Comparison of ENCODE assay signal across 20 mouse cellular contexts in genomic region chr7:44836016-44836404, GRCm38 (mm10). TPM values are rescaled to one million over a fixed set of nuclear protein-coding genes. Genes with fewer than 3 reads are reported as not detected.
DNase-seq lines count a peak whose midpoint lies in the region; ATAC-seq and TF ChIP-seq lines count a peak whose summit lies in the region.
"Had no signal": no experiment of that assay in that cellular context is flagged by ENCODE, and none has a peak within 500 bp of the region (broad histone marks: within the 10 kb centered on the region; RNA-seq: fewer than 3 reads in every experiment).

No protein-coding gene starts in this region.

- H3K4me3 ChIP-seq in gastrocnemius, adult 2 months = peak overlapping the region; percentile 24
- H3K4me3 ChIP-seq in spleen, adult 2 months (ENCODE audit: extremely low read depth, insufficient read depth, insufficient read length) = peak overlapping the region; percentile 64
- no peak overlapping the region for H3K4me3 ChIP-seq in hindbrain, embryonic 11.5 days (ENCODE audit: low read depth, low read length)
- H3K4me3 ChIP-seq: embryonic facial prominence, embryonic 10.5 days; erythroblast, embryonic 14.5 days; hindbrain, embryonic 12.5 days; limb, embryonic 15.5 days; midbrain, embryonic 13.5 days had no signal

- TF ChIP-seq POLR2A in spleen, adult 2 months (IDR thresholded peaks at IDR 0.05; ENCODE audit: low read depth, low read length) = peak; percentile 54; the same call in 1 of the 2 replicates

- 22% methylated on average over 3 of the region's 3 CpGs for WGBS in spleen, adult 2 months
- 51% methylated on average over 3 of the region's 3 CpGs for WGBS in hindbrain, embryonic 11.5 days

- no peak for DNase-seq in gastrocnemius, adult 2 months
- no peak for DNase-seq in gastrocnemius, adult 18-20 months (ENCODE audit: low spot score)
- DNase-seq in layer of hippocampus, adult 11-12 months (ENCODE audit: low spot score) = peak; percentile 22
- DNase-seq in layer of hippocampus, adult 8-10 months (ENCODE audit: low spot score in 2 of 2) = no peak
- DNase-seq in B cell, adult 2 months = peak; percentile 74 to 78
- DNase-seq in spleen, adult 2 months (ENCODE audit: low read depth in 1 of 2, low spot score in 2 of 2) = peak in 1 of 2 experiments; percentile 89
- no peak for DNase-seq in hindbrain, embryonic 11.5 days (ENCODE audit: low spot score)
- DNase-seq: adrenal gland, postnatal 25 days; cerebellum, postnatal 36 days; kidney, postnatal 14 days; right cerebral cortex, postnatal 4 days; thymus, postnatal 4 days had no signal

- no peaks in the 10 kb centered on the region for H3K9me3 ChIP-seq in hindbrain, embryonic 11.5 days (ENCODE audit: control insufficient read depth, low read length)
- H3K9me3 ChIP-seq: embryonic facial prominence, embryonic 10.5 days; hindbrain, embryonic 12.5 days; limb, embryonic 15.5 days; midbrain, embryonic 13.5 days had no signal

- no peak overlapping the region for H3K4me2 ChIP-seq in hindbrain, embryonic 11.5 days (replicated peaks; ENCODE audit: low read depth, low read length)
- H3K4me2 ChIP-seq: hindbrain, embryonic 12.5 days; limb, embryonic 15.5 days; midbrain, embryonic 13.5 days had no signal

- TF ChIP-seq CTCF in gastrocnemius, adult 2 months (IDR thresholded peaks at IDR 0.05) = no peak
- no peak for TF ChIP-seq CTCF in spleen, adult 2 months (IDR thresholded peaks at IDR 0.05; ENCODE audit: extremely low read depth, insufficient read depth, insufficient read length, insufficient replicate concordance)

- no peaks in the 10 kb centered on the region for H3K27me3 ChIP-seq in spleen, adult 2 months (ENCODE audit: control insufficient read depth, insufficient read depth, low read length)
- H3K27me3 ChIP-seq in hindbrain, embryonic 11.5 days (ENCODE audit: control insufficient read depth, insufficient read depth, low read length) = peaks cover 20% of the 10 kb centered on the region

- peaks cover 6% of the 10 kb centered on the region for H3K36me3 ChIP-seq in spleen, adult 2 months (ENCODE audit: control insufficient read depth, insufficient read depth, low read length)
- H3K36me3 ChIP-seq in hindbrain, embryonic 11.5 days (ENCODE audit: control insufficient read depth, insufficient read depth, low read length) = 0 out of 2 replicates have a peak, but pooled peaks cover 2% of the 10 kb centered on the region

- intact Hi-C loops in gastrocnemius, adult 2 months (cut with DNase I) = no loop called here

- no peak overlapping the region for H3K9ac ChIP-seq in hindbrain, embryonic 11.5 days (ENCODE audit: low read depth, low read length)
- H3K9ac ChIP-seq: hindbrain, embryonic 12.5 days; limb, embryonic 15.5 days; midbrain, embryonic 13.5 days had no signal

- H3K27ac ChIP-seq in gastrocnemius, adult 2 months = peak overlapping the region; percentile 86
- peak overlapping the region; percentile 95 for H3K27ac ChIP-seq in spleen, adult 2 months (ENCODE audit: insufficient read depth, low read length)
- H3K27ac ChIP-seq in hindbrain, embryonic 11.5 days (ENCODE audit: low read depth, low read length) = no peak overlapping the region
- H3K27ac ChIP-seq: embryonic facial prominence, embryonic 10.5 days; hindbrain, embryonic 12.5 days; limb, embryonic 15.5 days; midbrain, embryonic 13.5 days had no signal

- H3K4me1 ChIP-seq in spleen, adult 2 months (ENCODE audit: control insufficient read depth, insufficient read depth, insufficient read length) = peaks cover 53% of the 10 kb centered on the region
- peaks cover 10% of the 10 kb centered on the region for H3K4me1 ChIP-seq in hindbrain, embryonic 11.5 days (replicated peaks; ENCODE audit: control insufficient read depth, insufficient read depth, low read length)

- ATAC-seq in hindbrain, embryonic 11.5 days (ENCODE audit: low FRiP score) = no peak
- ATAC-seq in erythroblast, adult 5-6 weeks (replicated peaks; ENCODE audit: low FRiP score, poor library complexity, severe bottlenecking) = no peak
- ATAC-seq: forebrain, embryonic 14.5 days; inflammation-experienced regulatory T-cells, adult 6 months; midbrain, embryonic 13.5 days had no signal

RNA-seq across cellular contexts. Expression of gene Akt1s1, which starts 12.8 kb away (rescaled TPM):
- 100 to 1,000 TPM; 128 to 137 TPM for total RNA-seq in gastrocnemius, adult 2 months (2021)
- total RNA-seq in gastrocnemius, adult 18-20 months (2021) = 100 to 1,000 TPM; 130 to 144 TPM
- 10 to 100 TPM; 66.3 to 72.6 (median 71.0) TPM for total RNA-seq in layer of hippocampus, adult 8-10 months (2022)
- 67.8 and 105 TPM in 2 replicates for polyA plus RNA-seq in spleen, adult 2 months (2012; rRNA removed)
- 31.7 and 38.0 TPM in 2 replicates for polyA plus RNA-seq in hindbrain, embryonic 11.5 days (2014; fragmentation: Nextera tagmentation; extraction: Ambion mirVana)
- total RNA-seq in erythroblast, adult 5-6 weeks (2015; ENCODE audit: low replicate concordance) = 6.5 and 7.1 TPM in 2 replicates
- total RNA-seq in erythroblast, adult 5-6 weeks (2017; ENCODE audit: low replicate concordance) = 19.7 and 43.3 TPM in 2 replicates

RNA-seq across cellular contexts. Expression of gene Tbc1d17, which starts 12.9 kb away (rescaled TPM):
- 10 to 100 TPM; 40.8 to 56.4 TPM for total RNA-seq in gastrocnemius, adult 2 months (2021)
- total RNA-seq in gastrocnemius, adult 18-20 months (2021) = 10 to 100 TPM; 46.8 to 61.0 TPM
- 10 to 100 TPM; 71.9 to 92.1 (median 73.8) TPM for total RNA-seq in layer of hippocampus, adult 8-10 months (2022)
- 68.4 and 91.7 TPM in 2 replicates for polyA plus RNA-seq in spleen, adult 2 months (2012; rRNA removed)
- 60.9 and 65.5 TPM in 2 replicates for polyA plus RNA-seq in hindbrain, embryonic 11.5 days (2014; fragmentation: Nextera tagmentation; extraction: Ambion mirVana)
- 15.8 and 21.3 TPM in 2 replicates for total RNA-seq in erythroblast, adult 5-6 weeks (2015; ENCODE audit: low replicate concordance)
- total RNA-seq in erythroblast, adult 5-6 weeks (2017; ENCODE audit: low replicate concordance) = 33.6 and 77.5 TPM in 2 replicates

RNA-seq across cellular contexts. Expression of gene Atf5, which starts 19.6 kb away (rescaled TPM):
- total RNA-seq in gastrocnemius, adult 2 months (2021) = 100 to 1,000 TPM in 1 of 2 experiments, 10 to 100 TPM in 1; 74.7 to 115 TPM
- 10 to 100 TPM; 62.4 to 99.0 TPM for total RNA-seq in gastrocnemius, adult 18-20 months (2021)
- total RNA-seq in layer of hippocampus, adult 8-10 months (2022) = 10 to 100 TPM; 23.3 to 36.1 (median 26.1) TPM
- polyA plus RNA-seq in spleen, adult 2 months (2012; rRNA removed) = 49.6 and 66.2 TPM in 2 replicates
- polyA plus RNA-seq in hindbrain, embryonic 11.5 days (2014; fragmentation: Nextera tagmentation; extraction: Ambion mirVana) = 1.9 and 2.0 TPM in 2 replicates
- total RNA-seq in erythroblast, adult 5-6 weeks (2015; ENCODE audit: low replicate concordance) = 1.3 and 1.9 TPM in 2 replicates
- total RNA-seq in erythroblast, adult 5-6 weeks (2017; ENCODE audit: low replicate concordance) = 2.1 and 2.5 TPM in 2 replicates

RNA-seq across cellular contexts. Expression of gene Il4i1, which starts 19.8 kb away (rescaled TPM):
- total RNA-seq in gastrocnemius, adult 2 months (2021) = 1 to 10 TPM; 1.6 to 3.3 TPM
- total RNA-seq in gastrocnemius, adult 18-20 months (2021) = 1 to 10 TPM; 2.3 to 3.5 TPM
- 10 to 100 TPM in 2 of 4 experiments, 1 to 10 TPM in 2; 2.7 to 12.2 (median 7.8) TPM for total RNA-seq in layer of hippocampus, adult 8-10 months (2022)
- 175 and 251 TPM in 2 replicates for polyA plus RNA-seq in spleen, adult 2 months (2012; rRNA removed)
- polyA plus RNA-seq in hindbrain, embryonic 11.5 days (2014; fragmentation: Nextera tagmentation; extraction: Ambion mirVana) = 0.60 and 1.7 TPM in 2 replicates
- 0.84 TPM in 1 of 2 replicates, not detected in the other for total RNA-seq in erythroblast, adult 5-6 weeks (2015; ENCODE audit: low replicate concordance)
- total RNA-seq in erythroblast, adult 5-6 weeks (2017; ENCODE audit: low replicate concordance) = 0.09 TPM in 1 of 2 replicates, not detected in the other

RNA-seq across cellular contexts. Expression of gene Nup62, which starts 20.1 kb away (rescaled TPM):
- total RNA-seq in gastrocnemius, adult 2 months (2021) = 10 to 100 TPM; 21.8 to 26.6 TPM
- 10 to 100 TPM; 20.1 to 25.2 TPM for total RNA-seq in gastrocnemius, adult 18-20 months (2021)
- 10 to 100 TPM; 27.7 to 32.5 (median 30.2) TPM for total RNA-seq in layer of hippocampus, adult 8-10 months (2022)
- 43.8 and 60.5 TPM in 2 replicates for polyA plus RNA-seq in spleen, adult 2 months (2012; rRNA removed)
- 44.2 and 62.3 TPM in 2 replicates for polyA plus RNA-seq in hindbrain, embryonic 11.5 days (2014; fragmentation: Nextera tagmentation; extraction: Ambion mirVana)
- 10.4 and 14.4 TPM in 2 replicates for total RNA-seq in erythroblast, adult 5-6 weeks (2015; ENCODE audit: low replicate concordance)
- 21.7 and 21.9 TPM in 2 replicates for total RNA-seq in erythroblast, adult 5-6 weeks (2017; ENCODE audit: low replicate concordance)

Comparison
In these comparisons a context has a peak if more than half of its experiments do, and no peak if none do; other contexts are left out.
1. DNase-seq: peak in layer of hippocampus, adult 11-12 months (single experiment) and B cell, adult 2 months (2 of 2); none in gastrocnemius, adult 2 months (single experiment), gastrocnemius, adult 18-20 months (single experiment), layer of hippocampus, adult 8-10 months (0 of 2) and hindbrain, embryonic 11.5 days (single experiment).
2. RNA of gene Atf5, which starts 19.6 kb away (total RNA-seq): 74.7 to 115 TPM in gastrocnemius, adult 2 months, 62.4 to 99.0 TPM in gastrocnemius, adult 18-20 months and 23.3 to 36.1 TPM in layer of hippocampus, adult 8-10 months; 1.3 to 2.5 TPM in erythroblast, adult 5-6 weeks; every median in the first group is over 4 times any median in the second.